Mouse (Mus musculus) liver, embryonic 14.5 days (tissue): ENCODE measurements around the gene Psmd8.

Experiments
- CTCF ChIP-seq: IDR thresholded peaks from 2 replicates; pipeline ENCODE4 v1.5.1; 2016; ENCODE audit warnings: antibody characterized with exemption, low read depth, control low read depth
- EP300 ChIP-seq: IDR thresholded peaks from 2 replicates; pipeline ENCODE4 v1.6.1; 2016; ENCODE audit warnings: antibody characterized with exemption, low read depth

DNA sequence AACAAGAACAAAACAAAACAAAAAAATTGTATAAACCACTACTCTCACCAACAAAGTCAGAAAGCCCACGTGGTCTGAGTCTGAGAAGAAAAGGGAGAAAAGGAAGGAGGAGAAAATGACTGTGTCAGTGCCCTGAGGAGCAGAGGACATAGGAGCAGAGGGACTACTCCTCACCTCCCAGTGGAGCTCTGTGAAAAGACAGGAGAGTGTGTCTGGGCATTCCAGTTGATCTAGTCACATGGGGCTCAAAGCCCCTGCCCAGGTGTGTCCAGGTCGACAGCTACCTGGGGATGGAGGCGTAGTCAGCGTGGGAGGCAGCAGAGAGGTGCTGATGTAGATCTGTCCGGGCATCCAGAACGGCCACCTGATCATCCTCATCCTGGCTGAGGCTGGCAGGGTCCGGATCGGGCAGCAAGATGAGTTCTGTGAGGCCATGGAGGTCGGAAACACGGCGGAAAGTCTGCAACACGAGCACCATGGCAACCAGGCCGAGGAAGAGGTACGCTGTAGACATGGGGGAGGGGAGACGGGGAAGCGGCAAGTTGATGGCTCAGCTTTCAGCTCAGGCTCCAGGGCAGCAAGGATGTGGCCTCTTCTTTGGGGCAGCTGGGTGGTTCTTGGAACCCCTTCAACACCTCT lies 44.4 kb upstream of the Psmd8 start:
- no peak for TF ChIP-seq CTCF
- no peak for TF ChIP-seq EP300
